Mouse (Mus musculus) embryonic facial prominence, embryonic 13.5 days (tissue): ENCODE results near the gene Iqch. TPM values are rescaled to one million over a fixed set of nuclear protein-coding genes. Genes with fewer than 3 reads are reported as not detected.

ENCODE experiments used
- ATAC-seq: fragments of 200-750 bp; cut with Nextera tagmentation; 2 replicates; pipeline ENCODE4 v1.8.0; 2017; ENCODE audit warnings: low read depth; ENCODE audit not compliant: insufficient number of reproducible peaks, insufficient read depth, low FRiP score, low TSS enrichment
- H3K27ac ChIP-seq: fragments of 300-500 bp; sonication (generic); 2 replicates; pipeline ENCODE4 v1.5.1; 2015; ENCODE audit warnings: moderate library complexity, mild to moderate bottlenecking, inconsistent platforms
- H3K27me3 ChIP-seq: fragments of 300-500 bp; sonication (generic); 2 replicates; pipeline ENCODE4 v1.6.1; 2015; ENCODE audit warnings: mild to moderate bottlenecking, inconsistent platforms
- H3K36me3 ChIP-seq: fragments of 300-500 bp; sonication (generic); 2 replicates; pipeline ENCODE4 v1.6.1; 2015; ENCODE audit warnings: mild to moderate bottlenecking, inconsistent platforms
- H3K4me1 ChIP-seq: fragments of 300-500 bp; sonication (generic); 2 replicates; pipeline ENCODE4 v1.6.1; 2015; ENCODE audit warnings: inconsistent platforms
- H3K4me2 ChIP-seq: fragments of 300-500 bp; sonication (generic); 2 replicates; pipeline ENCODE4 v1.6.1; 2015; ENCODE audit warnings: moderate library complexity, mild to moderate bottlenecking, inconsistent platforms
- H3K4me3 ChIP-seq: fragments of 300-500 bp; sonication (generic); 2 replicates; pipeline ENCODE4 v1.5.1; 2015; ENCODE audit warnings: mild to moderate bottlenecking, inconsistent platforms
- H3K9ac ChIP-seq: fragments of 300-500 bp; sonication (generic); 2 replicates; pipeline ENCODE4 v1.6.1; 2015; ENCODE audit warnings: mild to moderate bottlenecking, inconsistent platforms
- H3K9me3 ChIP-seq: fragments of 300-500 bp; sonication (generic); 2 replicates; pipeline ENCODE4 v1.6.1; 2016; ENCODE audit warnings: inconsistent platforms
- WGBS: fragments of 180-500 bp; shearing (Covaris S2); methylation state at CpG from one replicate; pipeline ENCODE4 v1.1.7; 2015; ENCODE audit warnings: mixed read lengths; 5-methylcytosine and 5-hydroxymethylcytosine counted together
- polyA plus RNA-seq: library from polyadenylated mRNA; unstranded; fragments of >200 nt; fragmentation: Nextera tagmentation; extraction: Ambion mirVana; gene quantifications from 2 replicates; pipeline ENCODE4 v1.2.1, GENCODE M21; 2015

Iqch gene
- polyA plus RNA-seq, result 0.10 TPM in 1 of 2 replicates, not detected in the other

GRCm38 (mm10) chr9:63602043-63602939 lies at the start of gene Iqch, which contains the start of gene Aagab:
TSS of gene Iqch (minus strand) at chr9:63602493.
TSS of gene Aagab (plus strand) at chr9:63602660.
- WGBS, result 1% methylated on average over 63 of the region's 70 CpGs
- Histone ChIP-seq H3K4me1 (peaks cover 18% of the 10 kb centered on the region), H3K27me3 (no peaks in the 10 kb centered on the region), H3K9me3 (no peaks in the 10 kb centered on the region), H3K27ac (no peak within 1 kb of the TSS), H3K4me3 (peak within 1 kb of the TSS; percentile 93), H3K9ac (peak within 1 kb of the TSS; percentile 85), H3K4me2 (peak within 1 kb of the TSS; percentile 73), H3K36me3 (no peaks in the 10 kb centered on the region)
- ATAC-seq, result peak; percentile 97

GRCm38 (mm10) chr9:63651594-63651993 lies 49.3 kb upstream of the Iqch start:
- Histone ChIP-seq H3K9ac (peak overlapping the region; percentile 51), H3K4me1 (peaks cover 89% of the 10 kb centered on the region), H3K4me3 (no peak overlapping the region), H3K9me3 (no peaks in the 10 kb centered on the region), H3K36me3 (peaks cover 67% of the 10 kb centered on the region), H3K27ac (peak overlapping the region; percentile 93), H3K27me3 (no peaks in the 10 kb centered on the region), H3K4me2 (peak overlapping the region; percentile 24)
- no peak for ATAC-seq
- 22% methylated on average over 11 of the region's 11 CpGs for WGBS

GRCm38 (mm10) chr9:63650905-63651304 lies 48.6 kb upstream of the Iqch start:
- peaks cover 73% of the 10 kb centered on the region for H3K36me3 ChIP-seq
- 63% methylated on average over 14 of the region's 14 CpGs for WGBS
- H3K27me3 ChIP-seq, result no peaks in the 10 kb centered on the region
- H3K4me1 ChIP-seq, result peaks cover 83% of the 10 kb centered on the region
- H3K9me3 ChIP-seq, result no peaks in the 10 kb centered on the region
- peak; percentile 26; the same call in 1 of the 2 replicates for ATAC-seq
- H3K4me2 ChIP-seq, result peak overlapping the region; percentile 11; the same call in 1 of the 2 replicates
- peak overlapping the region; percentile 93 for H3K27ac ChIP-seq
- no peak overlapping the region for H3K4me3 ChIP-seq
- H3K9ac ChIP-seq, result peak overlapping the region; percentile 51

- peaks cover 73% of the 10 kb centered on the region for H3K36me3 ChIP-seq
- ATAC-seq, result no peak
- no peak overlapping the region for H3K4me3 ChIP-seq
- no peaks in the 10 kb centered on the region for H3K9me3 ChIP-seq
- H3K4me2 ChIP-seq, result no peak overlapping the region
- H3K4me1 ChIP-seq, result peaks cover 73% of the 10 kb centered on the region
- no peak overlapping the region for H3K9ac ChIP-seq
- no peaks in the 10 kb centered on the region for H3K27me3 ChIP-seq
- 84% methylated on average over 8 of the region's 8 CpGs for WGBS
- peak overlapping the region; percentile 93 for H3K27ac ChIP-seq
These were observed 47.7 kb upstream of the Iqch start for GRCm38 (mm10) chr9:63649841-63650545.

DNA sequence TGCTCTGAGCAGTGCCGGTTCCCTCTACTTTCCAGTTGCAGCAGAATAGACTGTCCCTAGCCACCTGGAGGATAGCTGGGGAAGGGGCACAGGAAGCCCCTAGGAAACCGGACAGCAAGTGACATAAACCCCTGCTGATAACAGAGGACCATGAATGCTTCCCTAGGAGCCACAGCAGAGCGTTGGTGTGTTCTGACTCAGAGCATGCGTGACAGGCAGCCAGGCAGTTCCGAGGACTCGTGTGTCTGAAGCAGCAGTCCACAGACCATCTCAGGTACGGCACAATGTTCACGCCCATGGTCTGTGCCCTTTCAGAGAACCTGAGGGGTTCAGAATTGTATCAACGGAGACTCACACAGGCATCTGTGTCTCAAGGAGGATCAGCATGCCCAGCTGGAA lies 46.2 kb upstream of the Iqch start:
- no peak overlapping the region for H3K4me3 ChIP-seq
- peaks cover 59% of the 10 kb centered on the region for H3K4me1 ChIP-seq
- no peaks in the 10 kb centered on the region for H3K27me3 ChIP-seq
- H3K27ac ChIP-seq, result peak overlapping the region; percentile 2
- ATAC-seq, result no peak
- no peak overlapping the region for H3K9ac ChIP-seq
- peaks cover 73% of the 10 kb centered on the region for H3K36me3 ChIP-seq
- WGBS, result 86% methylated on average over 9 of the region's 9 CpGs
- H3K4me2 ChIP-seq, result no peak overlapping the region
- no peaks in the 10 kb centered on the region for H3K9me3 ChIP-seq

- H3K4me3 ChIP-seq, result no peak overlapping the region
- H3K4me1 ChIP-seq, result peaks cover 52% of the 10 kb centered on the region
- H3K36me3 ChIP-seq, result peaks cover 73% of the 10 kb centered on the region
- no peaks in the 10 kb centered on the region for H3K27me3 ChIP-seq
- H3K4me2 ChIP-seq, result no peak overlapping the region
- H3K27ac ChIP-seq, result peak overlapping the region; percentile 65
- no peak overlapping the region for H3K9ac ChIP-seq
- WGBS, result 73% methylated on average over 9 of the region's 9 CpGs
- no peak for ATAC-seq
- H3K9me3 ChIP-seq, result no peaks in the 10 kb centered on the region
These were observed 45.6 kb upstream of the Iqch start for GRCm38 (mm10) chr9:63647581-63648519.

DNA sequence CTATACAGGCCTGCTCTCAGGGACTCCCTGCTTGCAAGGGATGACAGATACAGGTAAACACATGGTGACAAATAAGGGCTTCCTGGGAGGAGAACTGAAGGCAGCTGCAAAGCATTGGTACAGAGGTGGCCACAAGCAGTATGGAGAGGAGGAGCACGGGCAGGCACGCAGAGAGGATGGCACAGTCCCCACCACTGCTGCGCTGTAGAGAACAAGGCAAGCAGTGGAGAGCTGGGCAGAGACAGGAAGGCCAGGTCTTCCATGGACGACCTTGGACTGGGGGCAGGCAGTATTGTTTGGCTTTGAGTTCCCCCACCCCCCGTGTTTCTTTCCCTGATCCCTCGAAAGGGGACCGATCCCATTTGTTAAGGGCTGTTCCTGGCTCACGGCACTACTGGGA lies 42.8 kb upstream of the Iqch start:
- Histone ChIP-seq H3K4me1 (peaks cover 24% of the 10 kb centered on the region), H3K4me3 (no peak overlapping the region), H3K4me2 (no peak overlapping the region), H3K9me3 (no peaks in the 10 kb centered on the region), H3K27ac (no peak overlapping the region), H3K9ac (no peak overlapping the region), H3K27me3 (no peaks in the 10 kb centered on the region), H3K36me3 (peaks cover 71% of the 10 kb centered on the region)
- WGBS, result 87% methylated on average over 8 of the region's 8 CpGs
- no peak for ATAC-seq

- no peak for ATAC-seq
- Histone ChIP-seq H3K27me3 (no peaks in the 10 kb centered on the region), H3K4me2 (no peak overlapping the region), H3K36me3 (peaks cover 67% of the 10 kb centered on the region), H3K9me3 (no peaks in the 10 kb centered on the region), H3K9ac (no peak overlapping the region), H3K27ac (no peak overlapping the region), H3K4me1 (peaks cover 22% of the 10 kb centered on the region), H3K4me3 (no peak overlapping the region)
- 90% methylated on average over 6 of the region's 6 CpGs for WGBS
These were observed 41.7 kb upstream of the Iqch start for GRCm38 (mm10) chr9:63644011-63644410.

- no peak for ATAC-seq
- H3K9ac ChIP-seq, result no peak overlapping the region
- WGBS, result 91% methylated on average over 4 of the region's 4 CpGs
- no peaks in the 10 kb centered on the region for H3K9me3 ChIP-seq
- no peaks in the 10 kb centered on the region for H3K27me3 ChIP-seq
- H3K27ac ChIP-seq, result no peak overlapping the region
- H3K4me2 ChIP-seq, result no peak overlapping the region
- H3K36me3 ChIP-seq, result peaks cover 65% of the 10 kb centered on the region
- peaks cover 4% of the 10 kb centered on the region for H3K4me1 ChIP-seq
- no peak overlapping the region for H3K4me3 ChIP-seq
These were observed 39.8 kb upstream of the Iqch start for GRCm38 (mm10) chr9:63641983-63642646.

DNA sequence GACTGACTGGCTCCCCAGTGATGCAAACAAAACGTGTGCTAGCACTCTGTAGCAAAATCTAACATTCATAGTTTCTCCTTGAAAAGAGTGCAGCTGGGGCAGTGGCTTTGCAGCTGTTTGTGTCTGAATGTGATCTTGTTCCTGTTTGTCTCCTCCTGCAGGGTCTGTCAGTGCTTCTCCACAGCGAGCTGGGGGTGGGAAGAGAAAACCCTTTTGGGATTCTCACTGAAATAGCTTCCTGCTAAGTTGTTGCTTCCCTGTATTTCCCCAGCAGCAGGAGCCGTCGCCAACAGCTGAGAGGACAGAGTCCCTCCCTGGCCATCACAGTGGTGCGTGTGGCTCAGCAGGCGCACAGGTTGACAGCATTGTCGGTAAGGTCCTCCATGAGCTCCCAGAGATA lies 33.8 kb upstream of the Iqch start:
- Histone ChIP-seq H3K9me3 (no peaks in the 10 kb centered on the region), H3K36me3 (peaks cover 44% of the 10 kb centered on the region), H3K27ac (peak overlapping the region; percentile 4; the same call in 1 of the 2 replicates), H3K4me2 (no peak overlapping the region), H3K9ac (no peak overlapping the region), H3K27me3 (no peaks in the 10 kb centered on the region), H3K4me1 (peaks cover 18% of the 10 kb centered on the region), H3K4me3 (no peak overlapping the region)
- WGBS, result 70% methylated on average over 7 of the region's 7 CpGs
- ATAC-seq, result no peak
